Mouse (Mus musculus): Measurements from ENCODE around the gene Snx18. TPM values are rescaled to one million over a fixed set of nuclear protein-coding genes. Genes with fewer than 3 reads are reported as not detected.

The Snx18 gene
- total RNA-seq, 1 experiment = 47.5 TPM

GRCm38 (mm10) chr13:113615546-113615941 is 2.8 kb downstream of the Snx18 start:
- peaks cover 8 to 19% of the 10 kb centered on the region in 2 experiments for H3K4me1 ChIP-seq (ENCODE audit: control insufficient read depth in 2 of 2, insufficient read depth in 2 of 2, low read length in 2 of 2, poor library complexity in 1 of 2)

DNA sequence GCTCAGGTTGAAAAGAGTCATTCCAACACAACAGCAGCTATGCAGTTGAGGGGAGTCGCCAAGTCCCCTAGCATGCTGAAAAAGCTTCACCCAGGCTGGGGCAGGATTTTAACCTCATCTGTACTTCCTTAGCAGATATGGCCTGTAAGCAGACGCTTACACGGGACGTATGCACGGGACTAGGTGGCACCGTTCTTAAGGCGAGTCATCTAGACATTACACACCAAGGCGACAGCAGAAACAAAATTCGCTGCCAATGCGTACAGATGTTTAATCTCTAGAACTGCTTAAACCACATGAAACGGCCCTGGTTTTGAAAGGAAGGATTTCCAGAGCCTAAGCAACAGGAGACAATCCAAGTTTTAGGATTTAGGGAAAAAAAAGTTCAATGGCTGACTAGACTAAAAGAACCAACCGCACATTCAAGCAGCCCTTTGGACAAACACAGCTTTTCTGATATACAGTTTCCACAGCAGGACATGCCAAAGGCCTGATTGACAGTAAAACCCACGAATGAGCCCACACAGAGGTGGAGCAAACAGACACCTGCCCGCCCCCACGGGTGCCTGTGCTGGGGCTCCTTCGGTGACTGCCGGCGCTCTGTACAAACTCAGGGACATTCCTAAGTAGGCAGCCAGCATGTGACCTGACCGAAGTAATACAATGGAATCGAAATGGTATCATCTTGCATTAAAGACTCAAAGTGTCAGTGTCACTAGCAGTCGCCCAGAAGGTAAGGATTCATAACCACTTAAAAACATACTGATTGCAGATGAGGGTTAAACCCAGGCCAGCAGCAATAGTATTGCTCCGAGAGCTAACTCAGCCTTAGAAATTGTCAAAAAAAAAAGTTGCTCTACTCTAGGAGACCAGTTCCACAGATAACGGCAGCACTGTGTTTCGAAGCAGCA is 3.5 kb downstream of the Snx18 start:
- in situ Hi-C loops (cut with MboI; ENCODE audit: low sequenced_read_pairs in 2 of 2, unreplicated experiment in 2 of 2) = no loop called here
- TF ChIP-seq HCFC1 (IDR thresholded peaks at IDR 0.05; ENCODE audit: borderline replicate concordance, insufficient read depth, low read length) (no peak), MAFK (IDR thresholded peaks at IDR 0.05; ENCODE audit: insufficient read depth, low read depth, low read length) (no peak), CHD2 (IDR thresholded peaks at IDR 0.05; ENCODE audit: low read depth, low read length) (no peak), ZNF384 (IDR thresholded peaks at IDR 0.05; ENCODE audit: low read depth, low read length) (no peak), ZC3H11A (IDR thresholded peaks at IDR 0.05; ENCODE audit: borderline replicate concordance, low read depth, low read length) (no peak)
- Histone ChIP-seq H3K4me3 (ENCODE audit: insufficient read depth in 1 of 2, low read depth in 1 of 2, low read length in 2 of 2, poor library complexity in 1 of 2, severe bottlenecking in 1 of 2) (peak overlapping the region; percentile 47 to 83), H3K36me3 (ENCODE audit: control insufficient read depth, insufficient read depth, low read length, poor library complexity, severe bottlenecking) (peaks cover 20% of the 10 kb centered on the region; the same call in 1 of the 2 replicates), H3K4me1 (ENCODE audit: control insufficient read depth in 2 of 2, insufficient read depth in 2 of 2, low read length in 2 of 2, poor library complexity in 1 of 2) (peaks cover 8 to 19% of the 10 kb centered on the region in 2 experiments), H3K27ac (ENCODE audit: insufficient read depth, low read depth, low read length, poor library complexity, severe bottlenecking) (no peak overlapping the region), H3K9me3 (ENCODE audit: control insufficient read depth, insufficient read depth, low read depth, low read length) (no peaks in the 10 kb centered on the region), H3K9ac (ENCODE audit: insufficient read depth, low read depth, low read length, poor library complexity, severe bottlenecking) (no peak overlapping the region)
- DNase-seq (ENCODE audit: low read depth, low spot score) = no peak

More at GRCm38 (mm10) chr13:113615546-113615941, 2.8 kb downstream of the Snx18 start:
- H3K27ac ChIP-seq (ENCODE audit: insufficient read depth, low read depth, low read length, poor library complexity, severe bottlenecking) = no peak overlapping the region
- peaks cover 19% of the 10 kb centered on the region; the same call in 1 of the 2 replicates for H3K36me3 ChIP-seq (ENCODE audit: control insufficient read depth, insufficient read depth, low read length, poor library complexity, severe bottlenecking)
- H3K4me3 ChIP-seq (ENCODE audit: insufficient read depth in 1 of 2, low read depth in 1 of 2, low read length in 2 of 2, poor library complexity in 1 of 2, severe bottlenecking in 1 of 2) = peak overlapping the region; percentile 47 to 83
- H3K9ac ChIP-seq (ENCODE audit: insufficient read depth, low read depth, low read length, poor library complexity, severe bottlenecking) = peak overlapping the region; percentile 9; the same call in 1 of the 2 replicates
- no peak for TF ChIP-seq ZNF384 (IDR thresholded peaks at IDR 0.05; ENCODE audit: low read depth, low read length)
- TF ChIP-seq MAFK (IDR thresholded peaks at IDR 0.05; ENCODE audit: insufficient read depth, low read depth, low read length) = no peak
- no peak for TF ChIP-seq ZC3H11A (IDR thresholded peaks at IDR 0.05; ENCODE audit: borderline replicate concordance, low read depth, low read length)
- TF ChIP-seq CHD2 (IDR thresholded peaks at IDR 0.05; ENCODE audit: low read depth, low read length) = no peak
- TF ChIP-seq HCFC1 (IDR thresholded peaks at IDR 0.05; ENCODE audit: borderline replicate concordance, insufficient read depth, low read length) = no peak
- no peak for DNase-seq (ENCODE audit: low read depth, low spot score)
- no peaks in the 10 kb centered on the region for H3K9me3 ChIP-seq (ENCODE audit: control insufficient read depth, insufficient read depth, low read depth, low read length)
- in situ Hi-C loops (cut with MboI; ENCODE audit: low sequenced_read_pairs in 2 of 2, unreplicated experiment in 2 of 2) = no loop called here

GRCm38 (mm10) chr13:113613882-113614281 is 4.5 kb downstream of the Snx18 start:
- in situ Hi-C loops (cut with MboI; ENCODE audit: low sequenced_read_pairs in 2 of 2, unreplicated experiment in 2 of 2) = no loop called here
- Histone ChIP-seq H3K27ac (ENCODE audit: insufficient read depth, low read depth, low read length, poor library complexity, severe bottlenecking) (no peak overlapping the region), H3K4me1 (ENCODE audit: control insufficient read depth in 2 of 2, insufficient read depth in 2 of 2, low read length in 2 of 2, poor library complexity in 1 of 2) (peaks cover 7 to 17% of the 10 kb centered on the region in 2 experiments), H3K9me3 (ENCODE audit: control insufficient read depth, insufficient read depth, low read depth, low read length) (no peaks in the 10 kb centered on the region), H3K9ac (ENCODE audit: insufficient read depth, low read depth, low read length, poor library complexity, severe bottlenecking) (peak overlapping the region; percentile 17; the same call in 1 of the 2 replicates), H3K36me3 (ENCODE audit: control insufficient read depth, insufficient read depth, low read length, poor library complexity, severe bottlenecking) (peaks cover 22% of the 10 kb centered on the region; the same call in 1 of the 2 replicates), H3K4me3 (ENCODE audit: insufficient read depth in 1 of 2, low read depth in 1 of 2, low read length in 2 of 2, poor library complexity in 1 of 2, severe bottlenecking in 1 of 2) (no peak overlapping the region; a peak in 1 of 4 replicates)
- no peak for TF ChIP-seq HCFC1 (IDR thresholded peaks at IDR 0.05; ENCODE audit: borderline replicate concordance, insufficient read depth, low read length)
- TF ChIP-seq CHD2 (IDR thresholded peaks at IDR 0.05; ENCODE audit: low read depth, low read length) = no peak
- TF ChIP-seq ZNF384 (IDR thresholded peaks at IDR 0.05; ENCODE audit: low read depth, low read length) = no peak
- no peak for TF ChIP-seq ZC3H11A (IDR thresholded peaks at IDR 0.05; ENCODE audit: borderline replicate concordance, low read depth, low read length)
- TF ChIP-seq MAFK (IDR thresholded peaks at IDR 0.05; ENCODE audit: insufficient read depth, low read depth, low read length) = no peak
- no peak for DNase-seq (ENCODE audit: low read depth, low spot score)

GRCm38 (mm10) chr13:113613341-113613740 is 5.0 kb downstream of the Snx18 start:
- H3K27ac ChIP-seq (ENCODE audit: insufficient read depth, low read depth, low read length, poor library complexity, severe bottlenecking) = no peak overlapping the region
- peak overlapping the region; percentile 29; the same call in 1 of the 2 replicates for H3K9ac ChIP-seq (ENCODE audit: insufficient read depth, low read depth, low read length, poor library complexity, severe bottlenecking)
- TF ChIP-seq MAFK (IDR thresholded peaks at IDR 0.05; ENCODE audit: insufficient read depth, low read depth, low read length) (no peak), ZC3H11A (IDR thresholded peaks at IDR 0.05; ENCODE audit: borderline replicate concordance, low read depth, low read length) (no peak), CHD2 (IDR thresholded peaks at IDR 0.05; ENCODE audit: low read depth, low read length) (no peak), ZNF384 (IDR thresholded peaks at IDR 0.05; ENCODE audit: low read depth, low read length) (no peak), HCFC1 (IDR thresholded peaks at IDR 0.05; ENCODE audit: borderline replicate concordance, insufficient read depth, low read length) (no peak)

More at GRCm38 (mm10) chr13:113613341-113613740, 5.0 kb downstream of the Snx18 start:
- no peaks in the 10 kb centered on the region for H3K9me3 ChIP-seq (ENCODE audit: control insufficient read depth, insufficient read depth, low read depth, low read length)
- H3K4me1 ChIP-seq (ENCODE audit: control insufficient read depth in 2 of 2, insufficient read depth in 2 of 2, low read length in 2 of 2, poor library complexity in 1 of 2) = peaks cover 6 to 18% of the 10 kb centered on the region in 2 experiments
- peak overlapping the region in 1 of 2 experiments; percentile 16; a peak in 1 of 4 replicates for H3K4me3 ChIP-seq (ENCODE audit: insufficient read depth in 1 of 2, low read depth in 1 of 2, low read length in 2 of 2, poor library complexity in 1 of 2, severe bottlenecking in 1 of 2)
- in situ Hi-C loops (cut with MboI; ENCODE audit: low sequenced_read_pairs in 2 of 2, unreplicated experiment in 2 of 2) = no loop called here
- H3K36me3 ChIP-seq (ENCODE audit: control insufficient read depth, insufficient read depth, low read length, poor library complexity, severe bottlenecking) = peaks cover 25% of the 10 kb centered on the region; the same call in 1 of the 2 replicates
- no peak for DNase-seq (ENCODE audit: low read depth, low spot score)

Measured in ES-E14 (cell line).